In genomic region chr8:72371356-72371755, GRCm38 (mm10) we compare ENCODE assay signal across 18 mouse cellular contexts. TPM values are rescaled to one million over a fixed set of nuclear protein-coding genes. Genes with fewer than 3 reads are reported as not detected.
DNase-seq lines count a peak whose midpoint lies in the region; TF ChIP-seq lines count a peak whose summit lies in the region.
"Had no signal": no experiment of that assay in that cellular context is flagged by ENCODE, and none has a peak within 500 bp of the region (broad histone marks: within the 10 kb centered on the region; RNA-seq: fewer than 3 reads in every experiment).

No protein-coding gene starts in this region.

- H3K4me3 ChIP-seq in gastrocnemius, adult 2 months: no peak overlapping the region

- TF ChIP-seq CTCF in gastrocnemius, adult 2 months (IDR thresholded peaks at IDR 0.05): no peak

- peak; percentile 55 for DNase-seq in gastrocnemius, adult 18-20 months (ENCODE audit: low spot score)
- no peak for DNase-seq in gastrocnemius, postnatal 10 days
- DNase-seq in gastrocnemius, adult 2 months: peak; percentile 70
- DNase-seq in gastrocnemius, postnatal 4 days (ENCODE audit: low spot score in 2 of 2): no peak
- DNase-seq in gastrocnemius, postnatal 14 days: peak; percentile 28
- DNase-seq in gastrocnemius, postnatal 25 days: peak; percentile 41
- DNase-seq in lung, adult 18-20 months: no peak
- no peak for DNase-seq in thymus, postnatal 0 days (ENCODE audit: low spot score)
- DNase-seq: adrenal gland, adult 2 months; adrenal gland, adult 8-10 months; adrenal gland, postnatal 10 days; adrenal gland, postnatal 14 days; adrenal gland, postnatal 25 days; adrenal gland, postnatal 36 days; B cell, adult 2 months; cerebellum, adult 11 months; cerebellum, adult 11-12 months had no signal

- intact Hi-C loops in gastrocnemius, adult 2 months (cut with DNase I): no loop called here
- intact Hi-C loops in gastrocnemius, postnatal 14 days (cut with DNase I; ENCODE audit: low total_unique reads): no loop called here

- no peak overlapping the region for H3K27ac ChIP-seq in gastrocnemius, adult 2 months

RNA-seq across cellular contexts. Expression of gene Eps15l1, which starts 49.9 kb away (rescaled TPM):
- total RNA-seq in gastrocnemius, adult 18-20 months (2021): 10 to 100 TPM; 21.9 to 22.5 TPM
- 10 to 100 TPM; 27.4 to 38.7 TPM for total RNA-seq in gastrocnemius, postnatal 10 days (2021)
- total RNA-seq in gastrocnemius, adult 2 months (2021): 10 to 100 TPM; 25.5 to 27.5 TPM
- total RNA-seq in gastrocnemius, postnatal 4 days (2021): 10 to 100 TPM; 41.6 to 51.1 TPM
- 10 to 100 TPM; 23.2 to 23.4 TPM for total RNA-seq in gastrocnemius, postnatal 14 days (2021)
- 10 to 100 TPM; 22.7 to 23.9 TPM for total RNA-seq in gastrocnemius, postnatal 25 days (2021)
- polyA plus RNA-seq in thymus, postnatal 0 days (2015; fragmentation: Nextera tagmentation; extraction: Ambion mirVana): 35.3 and 35.9 TPM in 2 replicates

RNA-seq across cellular contexts. Expression of gene Klf2, which starts 52.5 kb away (rescaled TPM):
- total RNA-seq in gastrocnemius, adult 18-20 months (2021): 10 to 100 TPM; 22.5 to 37.9 TPM
- 10 to 100 TPM; 25.2 to 31.9 TPM for total RNA-seq in gastrocnemius, postnatal 10 days (2021)
- total RNA-seq in gastrocnemius, adult 2 months (2021): 10 to 100 TPM in 1 of 2 experiments, 1 to 10 TPM in 1; 9.1 to 38.9 TPM
- 10 to 100 TPM; 40.0 to 47.7 TPM for total RNA-seq in gastrocnemius, postnatal 4 days (2021)
- total RNA-seq in gastrocnemius, postnatal 14 days (2021): 10 to 100 TPM; 19.1 to 24.1 TPM
- total RNA-seq in gastrocnemius, postnatal 25 days (2021): 10 to 100 TPM; 16.1 to 17.4 TPM
- polyA plus RNA-seq in thymus, postnatal 0 days (2015; fragmentation: Nextera tagmentation; extraction: Ambion mirVana): 16.8 and 21.4 TPM in 2 replicates
- total RNA-seq: MEL had no signal

Comparison
In these comparisons a context has a peak if more than half of its experiments do, and no peak if none do; other contexts are left out.
1. DNase-seq: peak in gastrocnemius, adult 18-20 months (single experiment), gastrocnemius, adult 2 months (single experiment), gastrocnemius, postnatal 14 days (single experiment) and gastrocnemius, postnatal 25 days (single experiment); none in gastrocnemius, postnatal 10 days (single experiment), gastrocnemius, postnatal 4 days (0 of 2), lung, adult 18-20 months (0 of 2) and thymus, postnatal 0 days (single experiment).